Mouse (Mus musculus): ENCODE results near the gene Eif3k.

DNA sequence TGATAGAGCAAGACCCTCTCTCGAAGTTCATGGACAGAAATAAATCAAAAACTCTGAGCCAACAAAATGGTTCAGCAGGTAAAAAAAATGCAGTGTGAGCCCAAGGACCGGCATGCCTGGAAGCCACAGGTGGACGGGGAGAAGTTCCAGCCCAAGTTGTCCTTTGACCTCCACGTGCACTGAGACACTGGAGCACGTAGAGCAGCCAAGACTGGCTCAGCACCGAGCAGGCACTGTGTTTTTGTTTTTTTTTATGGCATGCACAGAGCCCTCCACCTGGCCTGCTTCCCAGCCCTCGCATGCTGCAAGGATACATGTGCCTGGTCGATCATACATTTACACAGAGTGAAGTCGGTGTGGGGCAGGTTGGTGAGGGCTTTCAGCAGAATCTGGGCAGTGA is 4.1 kb downstream of the Eif3k start:
- TF ChIP-seq GATA1 (IDR thresholded peaks at IDR 0.05; ENCODE audit: low read length), result no peak
- no peak for TF ChIP-seq TAL1 (IDR thresholded peaks at IDR 0.05; ENCODE audit: low read length)
